Mouse (Mus musculus): ENCODE data around the gene Cfap299.

Gene Cfap299

GRCm38 (mm10) chr5:98651049-98651448 is 321.9 kb downstream of the Cfap299 start:
- DNase-seq: no peak

GRCm38 (mm10) chr5:98688254-98688653 is 359.1 kb downstream of the Cfap299 start:
- no peak for DNase-seq

- no peak for DNase-seq
Observed at GRCm38 (mm10) chr5:98692070-98692469, 363.0 kb downstream of the Cfap299 start.

- DNase-seq: no peak
Observed at GRCm38 (mm10) chr5:98696336-98696735, 367.2 kb downstream of the Cfap299 start.

- DNase-seq: no peak
Observed at GRCm38 (mm10) chr5:98703963-98704362, 374.9 kb downstream of the Cfap299 start.

GRCm38 (mm10) chr5:98706597-98706996 is 377.5 kb downstream of the Cfap299 start:
- DNase-seq: no peak

GRCm38 (mm10) chr5:98715392-98715791 is 386.3 kb downstream of the Cfap299 start:
- DNase-seq: no peak

- no peak for DNase-seq
Observed at GRCm38 (mm10) chr5:98732157-98733009, 403.3 kb downstream of the Cfap299 start.

- DNase-seq: no peak
Observed at GRCm38 (mm10) chr5:98733010-98733399, 403.9 kb downstream of the Cfap299 start.

GRCm38 (mm10) chr5:98761858-98762652 is 433.0 kb downstream of the Cfap299 start:
- DNase-seq: no peak

GRCm38 (mm10) chr5:98778588-98778987 is 449.5 kb downstream of the Cfap299 start:
- DNase-seq: no peak

GRCm38 (mm10) chr5:98782066-98782465 is 453.0 kb downstream of the Cfap299 start:
- no peak for DNase-seq

- no peak for DNase-seq
Observed at GRCm38 (mm10) chr5:98787735-98788134, 458.6 kb downstream of the Cfap299 start.

- no peak for DNase-seq
Observed at GRCm38 (mm10) chr5:98788568-98788967, 459.5 kb downstream of the Cfap299 start.

- DNase-seq: no peak
Observed at GRCm38 (mm10) chr5:98790894-98791607, 461.9 kb downstream of the Cfap299 start.

- DNase-seq: no peak
Observed at GRCm38 (mm10) chr5:98801495-98801894, 472.4 kb downstream of the Cfap299 start.

- no peak for DNase-seq
Observed at GRCm38 (mm10) chr5:98804761-98805160, 475.7 kb downstream of the Cfap299 start.

GRCm38 (mm10) chr5:98806492-98806891 is 477.4 kb downstream of the Cfap299 start:
- DNase-seq: no peak

- DNase-seq: no peak
Observed at GRCm38 (mm10) chr5:98807022-98807421, 477.9 kb downstream of the Cfap299 start.

- no peak for DNase-seq
Observed at GRCm38 (mm10) chr5:98807953-98808352, 478.8 kb downstream of the Cfap299 start.

- no peak for DNase-seq
Observed at GRCm38 (mm10) chr5:98812380-98812779, 483.3 kb downstream of the Cfap299 start.

GRCm38 (mm10) chr5:98815269-98815668 is 486.2 kb downstream of the Cfap299 start:
- DNase-seq: no peak

GRCm38 (mm10) chr5:98833760-98834159 is 504.7 kb downstream of the Cfap299 start:
- DNase-seq: no peak

Measured in spleen, adult 18-20 months (tissue).